Comparison of ENCODE assay signal across 8 mouse cellular contexts in genomic region chr17:24849733-24850064, GRCm38 (mm10). TPM values are rescaled to one million over a fixed set of nuclear protein-coding genes. Genes with fewer than 3 reads are reported as not detected.
DNase-seq lines count a peak whose midpoint lies in the region; ATAC-seq lines count a peak whose summit lies in the region.

No protein-coding gene starts in this region.

- H3K36me3 ChIP-seq in kidney, embryonic 15.5 days = peaks cover 19% of the 10 kb centered on the region
- H3K36me3 ChIP-seq in hindbrain, embryonic 12.5 days = peaks cover 13% of the 10 kb centered on the region
- H3K36me3 ChIP-seq in midbrain, embryonic 13.5 days = peaks cover 18% of the 10 kb centered on the region

- no peaks in the 10 kb centered on the region for H3K9me3 ChIP-seq in kidney, embryonic 15.5 days (replicated peaks)
- H3K9me3 ChIP-seq in hindbrain, embryonic 12.5 days (replicated peaks) = no peaks in the 10 kb centered on the region
- no peaks in the 10 kb centered on the region for H3K9me3 ChIP-seq in midbrain, embryonic 13.5 days

- peaks cover 13% of the 10 kb centered on the region for H3K27me3 ChIP-seq in kidney, embryonic 15.5 days
- peaks cover 8% of the 10 kb centered on the region; the same call in 1 of the 2 replicates for H3K27me3 ChIP-seq in hindbrain, embryonic 12.5 days
- H3K27me3 ChIP-seq in midbrain, embryonic 13.5 days = peaks cover 8% of the 10 kb centered on the region

- H3K4me1 ChIP-seq in kidney, embryonic 15.5 days = peaks cover 19% of the 10 kb centered on the region
- H3K4me1 ChIP-seq in brown adipose tissue, adult 24 weeks (ENCODE audit: control insufficient read depth, insufficient read depth, insufficient read length, low read length) = no peaks in the 10 kb centered on the region
- peaks cover 13% of the 10 kb centered on the region for H3K4me1 ChIP-seq in hindbrain, embryonic 12.5 days
- peaks cover 25% of the 10 kb centered on the region for H3K4me1 ChIP-seq in midbrain, embryonic 13.5 days (replicated peaks)

- peak; percentile 61 for ATAC-seq in kidney, embryonic 15.5 days (replicated peaks; ENCODE audit: low FRiP score)
- peak; percentile 74 for ATAC-seq in hindbrain, embryonic 12.5 days (ENCODE audit: low FRiP score)
- no peak for ATAC-seq in midbrain, embryonic 13.5 days
- ATAC-seq in monocyte, adult 5-6 weeks (replicated peaks; ENCODE audit: insufficient number of reproducible peaks, low FRiP score, low TSS enrichment, poor library complexity, severe bottlenecking) = no peak; the same call in 1 of the 2 replicates

- DNase-seq in kidney, postnatal 4 days = no peak
- no peak for DNase-seq in right cerebral cortex, postnatal 14 days
- no peak for DNase-seq in kidney, postnatal 14 days

- under 1% methylated on average over 21 of the region's 21 CpGs for WGBS in kidney, embryonic 15.5 days
- under 1% methylated on average over 21 of the region's 21 CpGs for WGBS in hindbrain, embryonic 12.5 days
- WGBS in midbrain, embryonic 13.5 days = 0% methylated on average over 21 of the region's 21 CpGs

- H3K9ac ChIP-seq in kidney, embryonic 15.5 days = peak overlapping the region; percentile 83
- H3K9ac ChIP-seq in hindbrain, embryonic 12.5 days = peak overlapping the region; percentile 75
- H3K9ac ChIP-seq in midbrain, embryonic 13.5 days (replicated peaks) = peak overlapping the region; percentile 82

- peak overlapping the region; percentile 87 for H3K4me3 ChIP-seq in kidney, embryonic 15.5 days (replicated peaks)
- peak overlapping the region; percentile 83 for H3K4me3 ChIP-seq in brown adipose tissue, adult 24 weeks (ENCODE audit: insufficient read depth, low read depth, low read length)
- H3K4me3 ChIP-seq in hindbrain, embryonic 12.5 days = peak overlapping the region; percentile 79
- H3K4me3 ChIP-seq in midbrain, embryonic 13.5 days (replicated peaks) = peak overlapping the region; percentile 81

- H3K27ac ChIP-seq in kidney, embryonic 15.5 days = peak overlapping the region; percentile 99
- peak overlapping the region; percentile 96 for H3K27ac ChIP-seq in brown adipose tissue, adult 24 weeks (replicated peaks; ENCODE audit: low read depth, low read length)
- H3K27ac ChIP-seq in hindbrain, embryonic 12.5 days = peak overlapping the region; percentile 93
- H3K27ac ChIP-seq in midbrain, embryonic 13.5 days = peak overlapping the region; percentile 92

- H3K4me2 ChIP-seq in kidney, embryonic 15.5 days = peak overlapping the region; percentile 93
- H3K4me2 ChIP-seq in hindbrain, embryonic 12.5 days (replicated peaks) = peak overlapping the region; percentile 74
- peak overlapping the region; percentile 94 for H3K4me2 ChIP-seq in midbrain, embryonic 13.5 days (replicated peaks)

RNA-seq across cellular contexts. Expression of gene Fahd1, which starts 0.5 kb away (rescaled TPM):
- polyA plus RNA-seq in kidney, embryonic 15.5 days (2015; fragmentation: Nextera tagmentation; extraction: Ambion mirVana) = 39.3 and 40.8 TPM in 2 replicates
- 73.7 and 89.2 TPM in 2 replicates for polyA plus RNA-seq in brown adipose tissue, adult 24 weeks (2012; ENCODE audit: insufficient read depth, insufficient read length, missing spikeins)
- polyA plus RNA-seq in hindbrain, embryonic 12.5 days (2016; fragmentation: Nextera tagmentation; extraction: Ambion mirVana) = 18.6 and 20.9 TPM in 2 replicates
- 17.9 and 18.4 TPM in 2 replicates for polyA plus RNA-seq in midbrain, embryonic 13.5 days (2015; fragmentation: Nextera tagmentation; extraction: Ambion mirVana)
- 3.2 to 6.6 TPM (median 4.8 TPM) in 3 replicates for total RNA-seq in monocyte, adult 5-6 weeks (2017)

RNA-seq across cellular contexts. Expression of gene Hagh, which starts 9.8 kb away (rescaled TPM):
- 52.3 and 53.4 TPM in 2 replicates for polyA plus RNA-seq in kidney, embryonic 15.5 days (2015; fragmentation: Nextera tagmentation; extraction: Ambion mirVana)
- polyA plus RNA-seq in brown adipose tissue, adult 24 weeks (2012; ENCODE audit: insufficient read depth, insufficient read length, missing spikeins) = 174 and 180 TPM in 2 replicates
- polyA plus RNA-seq in hindbrain, embryonic 12.5 days (2016; fragmentation: Nextera tagmentation; extraction: Ambion mirVana) = 32.3 and 32.4 TPM in 2 replicates
- 43.9 and 49.7 TPM in 2 replicates for polyA plus RNA-seq in midbrain, embryonic 13.5 days (2015; fragmentation: Nextera tagmentation; extraction: Ambion mirVana)
- 23.2 to 48.3 TPM (median 34.5 TPM) in 3 replicates for total RNA-seq in monocyte, adult 5-6 weeks (2017)

RNA-seq across cellular contexts. Expression of gene Igfals, which starts 16.1 kb away (rescaled TPM):
- 1.7 and 2.1 TPM in 2 replicates for polyA plus RNA-seq in kidney, embryonic 15.5 days (2015; fragmentation: Nextera tagmentation; extraction: Ambion mirVana)
- 2.0 and 2.4 TPM in 2 replicates for polyA plus RNA-seq in brown adipose tissue, adult 24 weeks (2012; ENCODE audit: insufficient read depth, insufficient read length, missing spikeins)
- polyA plus RNA-seq in hindbrain, embryonic 12.5 days (2016; fragmentation: Nextera tagmentation; extraction: Ambion mirVana) = 0.23 and 0.36 TPM in 2 replicates
- polyA plus RNA-seq in midbrain, embryonic 13.5 days (2015; fragmentation: Nextera tagmentation; extraction: Ambion mirVana) = 0.28 TPM in 1 of 2 replicates, not detected in the other
- total RNA-seq in monocyte, adult 5-6 weeks (2017) = 0.29 TPM in 1 of 3 replicates, not detected in the others

RNA-seq across cellular contexts. Expression of gene Nubp2, which starts 36.5 kb away (rescaled TPM):
- polyA plus RNA-seq in kidney, embryonic 15.5 days (2015; fragmentation: Nextera tagmentation; extraction: Ambion mirVana) = 54.2 and 57.8 TPM in 2 replicates
- polyA plus RNA-seq in brown adipose tissue, adult 24 weeks (2012; ENCODE audit: insufficient read depth, insufficient read length, missing spikeins) = 28.7 and 40.4 TPM in 2 replicates
- 62.3 and 63.5 TPM in 2 replicates for polyA plus RNA-seq in hindbrain, embryonic 12.5 days (2016; fragmentation: Nextera tagmentation; extraction: Ambion mirVana)
- polyA plus RNA-seq in midbrain, embryonic 13.5 days (2015; fragmentation: Nextera tagmentation; extraction: Ambion mirVana) = 68.2 and 75.3 TPM in 2 replicates
- 34.3 to 41.0 TPM (median 40.1 TPM) in 3 replicates for total RNA-seq in monocyte, adult 5-6 weeks (2017)

RNA-seq across cellular contexts. Expression of gene Spsb3, which starts 36.7 kb away (rescaled TPM):
- polyA plus RNA-seq in kidney, embryonic 15.5 days (2015; fragmentation: Nextera tagmentation; extraction: Ambion mirVana) = 40.6 and 43.7 TPM in 2 replicates
- polyA plus RNA-seq in brown adipose tissue, adult 24 weeks (2012; ENCODE audit: insufficient read depth, insufficient read length, missing spikeins) = 25.6 and 29.9 TPM in 2 replicates
- 51.5 and 54.8 TPM in 2 replicates for polyA plus RNA-seq in hindbrain, embryonic 12.5 days (2016; fragmentation: Nextera tagmentation; extraction: Ambion mirVana)
- 71.7 and 74.7 TPM in 2 replicates for polyA plus RNA-seq in midbrain, embryonic 13.5 days (2015; fragmentation: Nextera tagmentation; extraction: Ambion mirVana)
- total RNA-seq in monocyte, adult 5-6 weeks (2017) = 16.6 to 25.9 TPM (median 20.5 TPM) in 3 replicates

Comparison
In these comparisons a context has a peak if more than half of its experiments do, and no peak if none do; other contexts are left out.
1. ATAC-seq: peak in kidney, embryonic 15.5 days (single experiment) and hindbrain, embryonic 12.5 days (single experiment); none in midbrain, embryonic 13.5 days (single experiment) and monocyte, adult 5-6 weeks (single experiment).
2. Peak in every context shown above with its lines, with median percentiles within 50 percentile points of each other: H3K27ac ChIP-seq, H3K4me2 ChIP-seq, H3K4me3 ChIP-seq and H3K9ac ChIP-seq.